Mouse (Mus musculus): Measurements from ENCODE around the gene Esr1. TPM values are rescaled to one million over a fixed set of nuclear protein-coding genes. Genes with fewer than 3 reads are reported as not detected.

The Esr1 gene
- total and polyA plus RNA-seq, 3 experiments = 0.82 TPM; not detected in 2

GRCm38 (mm10) chr10:4965768-4966167, 354.4 kb downstream of the Esr1 start:
- Histone ChIP-seq H3K4me1 (ENCODE audit: insufficient read depth, low read depth, low read length) (no peaks in the 10 kb centered on the region), H3K9me3 (replicated peaks) (no peaks in the 10 kb centered on the region), H3K4me3 (ENCODE audit: low read depth, low read length) (no peak overlapping the region), H3K36me3 (replicated peaks) (no peaks in the 10 kb centered on the region), H3K27me3 (ENCODE audit: insufficient read depth, low read length) (peaks cover 5% of the 10 kb centered on the region; the same call in 1 of the 2 replicates)
- DNase-seq (ENCODE audit: low spot score) (no peak), ATAC-seq (ENCODE audit: extremely low read depth, insufficient number of reproducible peaks, low FRiP score, poor library complexity, severe bottlenecking) (no peak)
- TF ChIP-seq TAL1 (conservative IDR thresholded peaks at IDR 0.05; ENCODE audit: low read depth, low read length) (no peak), GATA2 (IDR thresholded peaks at IDR 0.05; ENCODE audit: borderline replicate concordance, low read depth, low read length) (no peak), GATA1 (IDR thresholded peaks at IDR 0.05; ENCODE audit: borderline replicate concordance, low read length) (no peak), CTCF (IDR thresholded peaks at IDR 0.05; ENCODE audit: low read depth, low read length) (no peak), POLR2AphosphoS5 (IDR thresholded peaks at IDR 0.05; ENCODE audit: insufficient replicate concordance, low read depth, low read length) (no peak)

GRCm38 (mm10) chr10:4971156-4971555, 359.8 kb downstream of the Esr1 start:
- Histone ChIP-seq H3K27me3 (ENCODE audit: insufficient read depth, low read length) (no peaks in the 10 kb centered on the region), H3K36me3 (replicated peaks) (no peaks in the 10 kb centered on the region), H3K9me3 (replicated peaks) (no peaks in the 10 kb centered on the region), H3K4me1 (ENCODE audit: insufficient read depth, low read depth, low read length) (no peaks in the 10 kb centered on the region), H3K4me3 (ENCODE audit: low read depth, low read length) (no peak overlapping the region)
- no peak for TF ChIP-seq CTCF (IDR thresholded peaks at IDR 0.05; ENCODE audit: low read depth, low read length)
- DNase-seq (ENCODE audit: low spot score) = no peak
- ATAC-seq (ENCODE audit: extremely low read depth, insufficient number of reproducible peaks, low FRiP score, poor library complexity, severe bottlenecking) = no peak

GRCm38 (mm10) chr10:4971586-4971985, 360.2 kb downstream of the Esr1 start:
- DNase-seq (ENCODE audit: low spot score) (no peak), ATAC-seq (ENCODE audit: extremely low read depth, insufficient number of reproducible peaks, low FRiP score, poor library complexity, severe bottlenecking) (no peak)
- no peaks in the 10 kb centered on the region for H3K27me3 ChIP-seq (ENCODE audit: insufficient read depth, low read length)
- H3K9me3 ChIP-seq (replicated peaks) = no peaks in the 10 kb centered on the region
- no peaks in the 10 kb centered on the region for H3K4me1 ChIP-seq (ENCODE audit: insufficient read depth, low read depth, low read length)
- no peak overlapping the region for H3K4me3 ChIP-seq (ENCODE audit: low read depth, low read length)
- TF ChIP-seq GATA1 (IDR thresholded peaks at IDR 0.05; ENCODE audit: borderline replicate concordance, low read length) (no peak), POLR2AphosphoS5 (IDR thresholded peaks at IDR 0.05; ENCODE audit: insufficient replicate concordance, low read depth, low read length) (no peak)
- no peaks in the 10 kb centered on the region for H3K36me3 ChIP-seq (replicated peaks)

DNA sequence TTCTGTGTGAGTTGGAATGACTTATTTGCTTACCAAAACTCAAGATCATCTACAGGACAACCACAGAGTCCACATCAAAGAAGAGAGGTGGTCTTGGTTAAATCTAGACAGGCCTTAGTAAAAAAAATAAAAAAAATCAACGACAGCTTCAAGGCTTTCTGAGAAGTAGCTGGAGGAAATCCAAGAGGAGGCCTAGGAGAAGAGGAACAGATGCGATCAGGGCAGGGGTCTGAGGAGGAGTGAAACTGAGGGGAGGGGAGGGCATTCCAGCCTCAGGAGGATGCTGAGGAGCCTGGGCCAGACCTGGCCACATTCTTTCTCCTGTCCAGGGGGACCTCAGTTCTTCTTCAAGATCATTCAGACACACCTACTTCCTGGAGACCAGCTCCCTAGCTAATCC, 360.6 kb downstream of the Esr1 start:
- H3K4me3 ChIP-seq (ENCODE audit: low read depth, low read length) = no peak overlapping the region
- no peaks in the 10 kb centered on the region for H3K27me3 ChIP-seq (ENCODE audit: insufficient read depth, low read length)
- DNase-seq (ENCODE audit: low spot score) = no peak
- no peaks in the 10 kb centered on the region for H3K9me3 ChIP-seq (replicated peaks)
- no peak for ATAC-seq (ENCODE audit: extremely low read depth, insufficient number of reproducible peaks, low FRiP score, poor library complexity, severe bottlenecking)
- H3K36me3 ChIP-seq (replicated peaks) = no peaks in the 10 kb centered on the region
- H3K4me1 ChIP-seq (ENCODE audit: insufficient read depth, low read depth, low read length) = no peaks in the 10 kb centered on the region
- TF ChIP-seq CTCF (IDR thresholded peaks at IDR 0.05; ENCODE audit: low read depth, low read length) = no peak
- TF ChIP-seq POLR2AphosphoS5 (IDR thresholded peaks at IDR 0.05; ENCODE audit: insufficient replicate concordance, low read depth, low read length) = no peak
- no peak for TF ChIP-seq GATA1 (IDR thresholded peaks at IDR 0.05; ENCODE audit: borderline replicate concordance, low read length)
- TF ChIP-seq TAL1 (conservative IDR thresholded peaks at IDR 0.05; ENCODE audit: low read depth, low read length) = no peak
- TF ChIP-seq GATA2 (IDR thresholded peaks at IDR 0.05; ENCODE audit: borderline replicate concordance, low read depth, low read length) = no peak

DNA sequence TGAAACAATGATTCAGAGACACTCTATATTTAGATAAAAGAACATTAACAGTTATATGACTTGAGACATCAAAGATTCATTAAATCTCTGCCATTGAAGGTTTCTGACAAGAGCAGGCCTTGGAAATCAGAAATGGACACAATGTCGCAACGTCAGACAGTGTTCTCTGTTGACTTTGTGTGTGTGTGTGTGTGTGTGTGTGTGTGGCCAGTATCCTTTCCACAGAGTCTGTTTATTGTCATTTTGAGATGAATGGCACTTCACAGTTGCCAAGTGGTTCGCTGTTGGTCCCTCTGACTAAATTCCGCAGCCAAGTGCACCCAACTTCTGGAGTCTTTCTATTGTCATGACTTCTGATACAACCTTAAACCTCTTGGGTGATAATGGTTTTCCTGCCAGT, 362.9 kb downstream of the Esr1 start:
- no peaks in the 10 kb centered on the region for H3K4me1 ChIP-seq (ENCODE audit: insufficient read depth, low read depth, low read length)
- ATAC-seq (ENCODE audit: extremely low read depth, insufficient number of reproducible peaks, low FRiP score, poor library complexity, severe bottlenecking) (no peak), DNase-seq (ENCODE audit: low spot score) (no peak)
- H3K27me3 ChIP-seq (ENCODE audit: insufficient read depth, low read length) = no peaks in the 10 kb centered on the region
- TF ChIP-seq TAL1 (conservative IDR thresholded peaks at IDR 0.05; ENCODE audit: low read depth, low read length) = no peak
- no peak for TF ChIP-seq CTCF (IDR thresholded peaks at IDR 0.05; ENCODE audit: low read depth, low read length)
- TF ChIP-seq GATA2 (IDR thresholded peaks at IDR 0.05; ENCODE audit: borderline replicate concordance, low read depth, low read length) = no peak
- TF ChIP-seq POLR2AphosphoS5 (IDR thresholded peaks at IDR 0.05; ENCODE audit: insufficient replicate concordance, low read depth, low read length) = no peak
- no peak for TF ChIP-seq GATA1 (IDR thresholded peaks at IDR 0.05; ENCODE audit: borderline replicate concordance, low read length)
- H3K36me3 ChIP-seq (replicated peaks) = no peaks in the 10 kb centered on the region
- H3K9me3 ChIP-seq (replicated peaks) = no peaks in the 10 kb centered on the region
- no peak overlapping the region for H3K4me3 ChIP-seq (ENCODE audit: low read depth, low read length)

DNA sequence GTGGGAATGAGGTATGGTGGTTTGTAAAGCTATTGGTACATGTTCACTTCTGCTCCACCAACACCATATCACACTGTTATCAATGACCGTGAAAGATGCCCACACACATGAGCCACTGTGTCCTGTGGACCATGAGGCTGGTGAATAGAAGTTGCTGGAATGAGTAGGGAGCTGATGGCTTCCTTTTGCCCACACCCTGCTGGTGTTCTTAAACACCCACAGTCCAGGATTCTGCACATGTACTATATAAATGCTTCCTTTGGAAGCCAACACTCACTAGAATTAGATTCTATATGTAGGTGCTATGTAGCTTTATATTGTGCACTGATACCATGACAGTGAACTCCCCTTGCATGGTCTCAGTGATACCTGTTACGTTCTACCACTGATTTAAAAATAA, 365.2 kb downstream of the Esr1 start:
- Histone ChIP-seq H3K4me1 (ENCODE audit: insufficient read depth, low read depth, low read length) (no peaks in the 10 kb centered on the region), H3K9me3 (replicated peaks) (no peaks in the 10 kb centered on the region), H3K36me3 (replicated peaks) (no peaks in the 10 kb centered on the region), H3K4me3 (ENCODE audit: low read depth, low read length) (no peak overlapping the region), H3K27me3 (ENCODE audit: insufficient read depth, low read length) (no peaks in the 10 kb centered on the region)
- ATAC-seq (ENCODE audit: extremely low read depth, insufficient number of reproducible peaks, low FRiP score, poor library complexity, severe bottlenecking) (no peak), DNase-seq (ENCODE audit: low spot score) (no peak)
- TF ChIP-seq GATA1 (IDR thresholded peaks at IDR 0.05; ENCODE audit: borderline replicate concordance, low read length) (no peak), POLR2AphosphoS5 (IDR thresholded peaks at IDR 0.05; ENCODE audit: insufficient replicate concordance, low read depth, low read length) (no peak), TAL1 (conservative IDR thresholded peaks at IDR 0.05; ENCODE audit: low read depth, low read length) (no peak), CTCF (IDR thresholded peaks at IDR 0.05; ENCODE audit: low read depth, low read length) (no peak), GATA2 (IDR thresholded peaks at IDR 0.05; ENCODE audit: borderline replicate concordance, low read depth, low read length) (no peak)

GRCm38 (mm10) chr10:4977374-4977773, 366.0 kb downstream of the Esr1 start:
- DNase-seq (ENCODE audit: low spot score) (no peak), ATAC-seq (ENCODE audit: extremely low read depth, insufficient number of reproducible peaks, low FRiP score, poor library complexity, severe bottlenecking) (no peak)
- Histone ChIP-seq H3K27me3 (ENCODE audit: insufficient read depth, low read length) (no peaks in the 10 kb centered on the region), H3K4me3 (ENCODE audit: low read depth, low read length) (no peak overlapping the region), H3K4me1 (ENCODE audit: insufficient read depth, low read depth, low read length) (no peaks in the 10 kb centered on the region), H3K9me3 (replicated peaks) (no peaks in the 10 kb centered on the region), H3K36me3 (replicated peaks) (no peaks in the 10 kb centered on the region)
- TF ChIP-seq TAL1 (conservative IDR thresholded peaks at IDR 0.05; ENCODE audit: low read depth, low read length) (no peak), GATA2 (IDR thresholded peaks at IDR 0.05; ENCODE audit: borderline replicate concordance, low read depth, low read length) (no peak), CTCF (IDR thresholded peaks at IDR 0.05; ENCODE audit: low read depth, low read length) (no peak), GATA1 (IDR thresholded peaks at IDR 0.05; ENCODE audit: borderline replicate concordance, low read length) (no peak), POLR2AphosphoS5 (IDR thresholded peaks at IDR 0.05; ENCODE audit: insufficient replicate concordance, low read depth, low read length) (no peak)
